Mouse (Mus musculus) CH12.LX (cell line): ENCODE data around the gene Vmn1r228. TPM values are rescaled to one million over a fixed set of nuclear protein-coding genes. Genes with fewer than 3 reads are reported as not detected.

Source experiments
- DNase-seq: peaks from one replicate; pipeline ENCODE4 v3.0.0-alpha.2; 2013; ENCODE audit errors: extremely low read depth
- H3K27ac ChIP-seq: 2 replicates; pipeline ENCODE4 v1.5.1; 2012; ENCODE audit warnings: low read depth, mild to moderate bottlenecking, control low read depth, moderate library complexity; ENCODE audit not compliant: insufficient read depth
- H3K27me3 ChIP-seq: replicated peaks from 2 replicates; pipeline ENCODE3; 2012; ENCODE audit warnings: inconsistent platforms
- H3K36me3 ChIP-seq, 2 experiments: replicated peaks in 1 of 2; 2 replicates each; pipeline versions ENCODE3 to v1.6.1; 2012; ENCODE audit warnings: inconsistent platforms in 1 of 2, low read length in 1 of 2, mild to moderate bottlenecking in 1 of 2, mixed read lengths in 1 of 2, moderate library complexity in 1 of 2; ENCODE audit not compliant: control insufficient read depth in 1 of 2, insufficient read depth in 1 of 2
- H3K4me1 ChIP-seq, 2 experiments: 2 replicates each; pipeline ENCODE4 v1.6.1; 2012; ENCODE audit warnings: inconsistent platforms in 1 of 2, moderate library complexity in 1 of 2; ENCODE audit not compliant: insufficient read depth in 2 of 2, control insufficient read depth in 1 of 2
- H3K4me2 ChIP-seq: 2 replicates; pipeline ENCODE4 v1.6.1; 2012; ENCODE audit warnings: low read depth, mild to moderate bottlenecking, control low read depth; ENCODE audit not compliant: poor library complexity, insufficient read depth, severe bottlenecking
- H3K4me3 ChIP-seq, 3 experiments: fragments of 150-350 bp in 1 of 3; sonication (generic) in 1 of 3; replicated peaks in 1 of 3; 2 replicates each; pipeline versions ENCODE3 to v1.5.1; 2011 to 2012; ENCODE audit warnings: low read depth in 2 of 3, low read length in 2 of 3, mild to moderate bottlenecking in 2 of 3, moderate library complexity in 2 of 3, control low read depth in 1 of 3, improper control_type of control experiment in 1 of 3, inconsistent platforms in 1 of 3, mixed read lengths in 1 of 3; ENCODE audit not compliant: poor library complexity in 1 of 3
- H3K79me2 ChIP-seq: replicated peaks from 2 replicates; pipeline ENCODE4 v1.6.1; 2012; ENCODE audit warnings: mild to moderate bottlenecking, moderate library complexity; ENCODE audit not compliant: control insufficient read depth, poor library complexity, insufficient read depth, severe bottlenecking; ENCODE audit errors: extremely low read depth
- H3K9ac ChIP-seq: 2 replicates; pipeline ENCODE4 v1.6.1; 2012; ENCODE audit warnings: low read depth, mild to moderate bottlenecking, control low read depth, moderate library complexity; ENCODE audit not compliant: insufficient read depth
- H3K9me3 ChIP-seq: replicated peaks from 2 replicates; pipeline ENCODE3; 2012; ENCODE audit warnings: low read length, inconsistent platforms, mixed read lengths
- CHD2 ChIP-seq: IDR thresholded peaks from 2 replicates; pipeline ENCODE4 v1.6.1; 2011; ENCODE audit warnings: low read length, improper control_type of control experiment
- EP300 ChIP-seq: IDR thresholded peaks from 2 replicates; pipeline ENCODE4 v1.6.1; 2011; ENCODE audit warnings: low read length, improper control_type of control experiment
- KAT2A ChIP-seq: IDR thresholded peaks from 2 replicates; pipeline ENCODE4 v1.6.1; 2012; ENCODE audit warnings: low read length, improper control_type of control experiment, inconsistent platforms; ENCODE audit not compliant: insufficient replicate concordance
- NELFE ChIP-seq: IDR thresholded peaks from 2 replicates; pipeline ENCODE4 v1.6.1; 2011; ENCODE audit warnings: low read depth, low read length, improper control_type of control experiment
- SMC3 ChIP-seq: IDR thresholded peaks from 2 replicates; pipeline ENCODE4 v1.6.1; 2011; ENCODE audit warnings: low read depth, low read length, improper control_type of control experiment
- TBP ChIP-seq: conservative IDR thresholded peaks from 2 replicates; pipeline ENCODE4 v1.6.1; 2011; ENCODE audit warnings: low read depth, low read length, improper control_type of control experiment
- ZKSCAN1 ChIP-seq: IDR thresholded peaks from 2 replicates; pipeline ENCODE4 v1.6.1; 2012; ENCODE audit warnings: low read depth, inconsistent platforms, low read length, improper control_type of control experiment, borderline replicate concordance
- dilution Hi-C: fragments of 300-500 bp; cut with MboI; formaldehyde crosslinking; loops from 2 replicates; pipeline ENCODE4 v1.14.3; 2020; ENCODE audit warnings: low sequenced_read_pairs; ENCODE audit not compliant: extremely low pct_unique_long_range_greater_than_20kb, extremely low pct_ligation_motif_present
- in situ Hi-C: fragments of 300-500 bp; cut with MboI; formaldehyde crosslinking; loops from 3 replicates; pipeline ENCODE4 v1.14.3; 2019; ENCODE audit warnings: low sequenced_read_pairs, low pct_ligation_motif_present, low pct_unique_long_range_greater_than_20kb, mixed read lengths
- polyA plus RNA-seq: library from polyadenylated mRNA; unstranded; fragments of >175 nt; gene quantifications from 2 replicates; pipeline ENCODE4 v1.2.1, GENCODE M21; 2012; ENCODE audit warnings: low read depth; ENCODE audit not compliant: insufficient read length
- total RNA-seq, 2 experiments: library from RNA; depleted of rRNA; stranded (reverse); fragments of 300-350 nt in 1 of 2; fragments of >200 nt in 1 of 2; gene quantifications; 2 replicates each; pipeline ENCODE4 v1.2.3; 2012 to 2014

Gene Vmn1r228
- total and polyA plus RNA-seq, 3 experiments = not detected

DNA sequence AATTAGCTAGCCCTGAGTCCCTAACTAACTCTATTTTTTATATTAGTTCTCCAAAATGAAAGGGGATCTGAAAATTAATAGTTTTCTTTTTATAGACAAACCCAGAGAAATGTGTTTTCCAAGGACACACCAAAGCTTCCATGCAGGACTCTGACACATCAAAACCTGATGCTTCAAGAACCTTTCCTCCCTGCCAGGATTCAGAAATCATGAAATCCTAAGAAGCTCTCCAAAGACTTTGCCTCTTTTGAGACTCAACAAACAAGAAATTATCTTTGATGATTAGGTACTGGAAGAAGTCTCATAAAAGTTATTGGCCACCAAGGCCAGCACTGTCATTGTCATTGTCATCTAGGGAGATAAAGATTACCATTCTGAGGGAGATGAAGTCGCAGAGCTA is 56.4 kb downstream of the Vmn1r228 start, which contains the start of gene Vmn1r227:
Vmn1r227 (plus strand) TSS at position 301 of the 400 bp plus-strand sequence.
- in situ Hi-C loops (no loop called here), dilution Hi-C loops (no loop called here)
- Histone ChIP-seq H3K9ac (no peak within 1 kb of the TSS), H3K79me2 (no peaks in the 10 kb centered on the region), H3K27me3 (no peaks in the 10 kb centered on the region), H3K27ac (no peak within 1 kb of the TSS), H3K36me3 (no peaks in the 10 kb centered on the region), H3K9me3 (no peaks in the 10 kb centered on the region), H3K4me2 (no peak within 1 kb of the TSS), H3K4me3 (no peak within 1 kb of the TSS), H3K4me1 (no peaks in the 10 kb centered on the region)
- DNase-seq = no peak
- TF ChIP-seq KAT2A = no peak
- no peak for TF ChIP-seq NELFE
- TF ChIP-seq SMC3 = no peak
- no peak for TF ChIP-seq ZKSCAN1
- TF ChIP-seq EP300 = no peak
- no peak for TF ChIP-seq CHD2
- no peak for TF ChIP-seq TBP

Other genes starting within 250 kb of the Vmn1r228 start
- not detected in 2 replicates for gene Vmn2r109, start 221.4 kb downstream of the Vmn1r228 start, total RNA-seq (2012; rRNA removed)
- gene Vmn2r109, start 221.4 kb downstream of the Vmn1r228 start, total RNA-seq (2014; rRNA removed) = not detected in 2 replicates
- not detected in 2 replicates for gene Vmn2r109, start 221.4 kb downstream of the Vmn1r228 start, polyA plus RNA-seq
- gene Vmn2r110, start 189.7 kb downstream of the Vmn1r228 start, total RNA-seq (2012; rRNA removed) = not detected in 2 replicates
- not detected in 2 replicates for gene Vmn2r110, start 189.7 kb downstream of the Vmn1r228 start, total RNA-seq (2014; rRNA removed)
- gene Vmn2r110, start 189.7 kb downstream of the Vmn1r228 start, polyA plus RNA-seq = not detected in 2 replicates
- gene Fpr-rs3, start 161.3 kb downstream of the Vmn1r228 start, total RNA-seq (2012; rRNA removed) = not detected in 2 replicates
- gene Fpr-rs3, start 161.3 kb downstream of the Vmn1r228 start, total RNA-seq (2014; rRNA removed) = not detected in 2 replicates
- not detected in 2 replicates for gene Fpr-rs3, start 161.3 kb downstream of the Vmn1r228 start, polyA plus RNA-seq
- gene Vmn1r226, start 103.3 kb downstream of the Vmn1r228 start, total RNA-seq (2012; rRNA removed) = not detected in 2 replicates
- not detected in 2 replicates for gene Vmn1r226, start 103.3 kb downstream of the Vmn1r228 start, total RNA-seq (2014; rRNA removed)
- not detected in 2 replicates for gene Vmn1r226, start 103.3 kb downstream of the Vmn1r228 start, polyA plus RNA-seq
- not detected in 2 replicates for gene Vmn1r227, start 56.3 kb downstream of the Vmn1r228 start, total RNA-seq (2012; rRNA removed)
- not detected in 2 replicates for gene Vmn1r227, start 56.3 kb downstream of the Vmn1r228 start, total RNA-seq (2014; rRNA removed)
- not detected in 2 replicates for gene Vmn1r227, start 56.3 kb downstream of the Vmn1r228 start, polyA plus RNA-seq
- gene Vmn1r229, start 25.4 kb upstream of the Vmn1r228 start, total RNA-seq (2012; rRNA removed) = not detected in 2 replicates
- not detected in 2 replicates for gene Vmn1r229, start 25.4 kb upstream of the Vmn1r228 start, total RNA-seq (2014; rRNA removed)
- 0.03 TPM in 1 of 2 replicates, not detected in the other for gene Vmn1r229, start 25.4 kb upstream of the Vmn1r228 start, polyA plus RNA-seq
- gene Vmn1r230, start 54.3 kb upstream of the Vmn1r228 start, total RNA-seq (2012; rRNA removed) = not detected in 2 replicates
- not detected in 2 replicates for gene Vmn1r230, start 54.3 kb upstream of the Vmn1r228 start, total RNA-seq (2014; rRNA removed)
- gene Vmn1r230, start 54.3 kb upstream of the Vmn1r228 start, polyA plus RNA-seq = not detected in 2 replicates
- gene Vmn1r231, start 118.9 kb upstream of the Vmn1r228 start, total RNA-seq (2012; rRNA removed) = not detected in 2 replicates
- gene Vmn1r231, start 118.9 kb upstream of the Vmn1r228 start, total RNA-seq (2014; rRNA removed) = not detected in 2 replicates
- gene Vmn1r231, start 118.9 kb upstream of the Vmn1r228 start, polyA plus RNA-seq = not detected in 2 replicates
- gene Vmn1r232, start 133.6 kb upstream of the Vmn1r228 start, total RNA-seq (2012; rRNA removed) = not detected in 2 replicates
- not detected in 2 replicates for gene Vmn1r232, start 133.6 kb upstream of the Vmn1r228 start, total RNA-seq (2014; rRNA removed)
- not detected in 2 replicates for gene Vmn1r232, start 133.6 kb upstream of the Vmn1r228 start, polyA plus RNA-seq
- 182 and 210 TPM in 2 replicates for gene Ppp2r1a, start 159.2 kb upstream of the Vmn1r228 start, total RNA-seq (2012; rRNA removed)
- gene Ppp2r1a, start 159.2 kb upstream of the Vmn1r228 start, total RNA-seq (2014; rRNA removed) = 154 and 164 TPM in 2 replicates
- 258 and 264 TPM in 2 replicates for gene Ppp2r1a, start 159.2 kb upstream of the Vmn1r228 start, polyA plus RNA-seq
- not detected in 2 replicates for gene Vmn1r233, start 210.3 kb upstream of the Vmn1r228 start, total RNA-seq (2012; rRNA removed)
- gene Vmn1r233, start 210.3 kb upstream of the Vmn1r228 start, total RNA-seq (2014; rRNA removed) = not detected in 2 replicates
- not detected in 2 replicates for gene Vmn1r233, start 210.3 kb upstream of the Vmn1r228 start, polyA plus RNA-seq
- gene Zfp160, start 222.7 kb upstream of the Vmn1r228 start, total RNA-seq (2012; rRNA removed) = 8.9 and 12.0 TPM in 2 replicates
- gene Zfp160, start 222.7 kb upstream of the Vmn1r228 start, total RNA-seq (2014; rRNA removed) = 16.4 and 19.0 TPM in 2 replicates
- 11.7 and 12.0 TPM in 2 replicates for gene Zfp160, start 222.7 kb upstream of the Vmn1r228 start, polyA plus RNA-seq